Mouse (Mus musculus) kidney, postnatal 4 days (tissue): Measurements from ENCODE around the gene Mid1.

Source experiments
- DNase-seq, 2 experiments: peaks; one replicate each; pipeline ENCODE4 v3.0.0; 2021; ENCODE audit warnings: mixed read lengths in 2 of 2

The Mid1 gene

DNA sequence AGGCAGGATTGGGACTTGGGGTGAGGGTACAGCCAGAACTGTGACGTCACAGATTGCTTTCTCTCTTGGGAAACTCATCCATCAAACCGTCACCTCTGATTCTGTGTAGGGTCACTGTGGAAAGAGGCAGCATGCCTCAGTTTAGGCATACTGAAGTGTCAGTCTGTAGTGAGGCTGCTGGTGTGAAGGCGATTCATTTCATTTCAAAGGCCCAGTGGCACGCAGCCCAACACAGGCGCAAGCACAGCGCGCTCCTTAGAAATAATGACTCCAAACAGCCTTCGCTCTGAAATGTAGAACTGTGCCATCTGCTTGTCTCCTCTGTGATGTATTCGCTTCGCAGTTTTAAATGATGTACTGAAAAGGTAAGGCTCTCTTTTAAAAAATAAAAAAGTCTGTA is 141.9 kb downstream of the Mid1 start:
- DNase-seq, result no peak

DNA sequence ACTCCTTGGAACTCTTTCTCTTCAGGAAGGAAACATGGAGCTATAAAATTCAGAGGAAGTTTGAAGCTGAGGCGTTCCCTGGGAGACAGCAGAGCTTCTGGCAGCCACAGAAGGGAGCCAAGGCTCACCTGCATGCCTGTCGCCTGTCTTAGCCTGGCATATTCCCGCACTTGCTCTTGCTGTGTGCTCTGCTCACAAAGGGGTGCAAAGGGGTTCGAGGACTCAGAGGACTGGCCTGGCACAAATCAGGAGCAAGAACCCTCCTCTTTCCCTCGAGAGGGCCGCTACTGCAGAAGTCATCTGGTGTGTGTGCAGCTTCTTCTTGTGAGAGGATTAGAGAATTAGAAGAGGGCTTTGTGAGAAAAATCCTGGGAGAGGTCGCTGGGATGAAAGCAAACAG is 142.7 kb downstream of the Mid1 start:
- DNase-seq, result peak in 1 of 2 experiments; percentile 2

DNA sequence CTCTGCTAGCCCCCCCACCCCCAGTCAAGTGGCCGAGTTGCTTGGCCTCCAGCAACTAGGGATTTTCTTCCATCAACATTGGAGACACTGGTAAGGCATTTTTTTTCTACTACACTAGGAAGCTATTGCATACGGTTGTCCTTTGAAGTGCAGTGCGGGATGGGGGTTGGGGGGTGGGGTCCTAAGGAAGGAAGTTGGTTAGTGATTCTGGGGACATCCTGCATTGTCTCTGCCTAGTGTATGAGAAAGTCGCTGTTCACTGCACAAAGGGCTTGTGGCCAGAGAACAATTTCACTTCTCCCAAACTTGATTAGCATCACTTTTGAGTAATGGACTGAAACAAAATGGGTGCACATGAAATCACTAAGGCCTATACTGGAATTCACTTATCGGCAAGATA is 143.1 kb downstream of the Mid1 start:
- peak; percentile 2 for DNase-seq

DNA sequence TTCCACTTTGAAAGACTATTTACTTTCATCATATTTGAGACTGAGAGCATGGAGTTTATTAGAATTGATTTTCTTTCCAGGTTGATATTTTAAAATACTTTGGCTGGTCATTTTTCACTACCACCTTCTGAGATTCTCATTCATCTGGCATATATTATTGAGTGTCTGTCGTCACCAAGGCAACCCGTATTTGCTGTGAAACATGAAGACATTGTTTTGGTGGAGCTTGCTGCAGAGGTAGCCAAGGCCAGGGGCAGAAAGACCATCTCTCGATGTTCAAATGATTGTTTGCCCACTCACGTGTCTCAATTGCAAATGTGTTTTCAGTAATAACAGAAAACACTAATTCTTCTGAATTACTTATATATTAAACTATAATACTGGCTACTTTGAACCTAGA is 145.1 kb downstream of the Mid1 start:
- DNase-seq, result no peak

DNA sequence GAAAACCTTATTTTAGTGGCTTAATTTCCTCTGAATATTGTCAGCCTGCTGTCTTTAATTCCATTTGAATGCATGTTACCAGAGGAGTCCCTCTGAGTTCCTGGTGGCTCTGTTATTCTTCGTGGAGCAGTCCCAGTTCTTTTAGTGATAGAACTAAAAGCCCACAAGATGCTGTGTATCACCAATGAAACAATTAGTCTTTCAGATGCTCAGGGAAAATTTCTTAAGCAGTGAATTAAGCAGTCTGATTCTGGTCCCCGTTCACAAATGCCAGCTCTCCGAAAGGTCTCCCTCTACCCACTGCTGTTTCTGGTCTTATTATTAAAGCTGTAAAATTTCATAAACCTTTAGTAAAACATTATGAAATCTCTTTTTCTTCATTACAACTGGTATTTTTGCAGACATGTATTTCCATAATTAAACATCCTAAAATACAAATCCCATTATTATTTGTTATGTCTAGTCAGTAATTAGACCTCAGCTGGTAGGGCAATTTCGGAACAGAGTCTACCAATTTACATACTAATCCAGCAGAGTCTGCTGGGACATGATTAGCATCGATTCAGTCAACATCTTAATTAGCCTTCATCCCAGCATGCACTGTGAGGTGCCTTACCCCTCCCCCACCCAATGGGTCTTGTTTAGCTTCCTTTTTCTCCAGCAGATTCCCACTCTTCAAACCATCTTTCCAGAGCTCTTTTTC is 153.1 kb downstream of the Mid1 start:
- no peak for DNase-seq

DNA sequence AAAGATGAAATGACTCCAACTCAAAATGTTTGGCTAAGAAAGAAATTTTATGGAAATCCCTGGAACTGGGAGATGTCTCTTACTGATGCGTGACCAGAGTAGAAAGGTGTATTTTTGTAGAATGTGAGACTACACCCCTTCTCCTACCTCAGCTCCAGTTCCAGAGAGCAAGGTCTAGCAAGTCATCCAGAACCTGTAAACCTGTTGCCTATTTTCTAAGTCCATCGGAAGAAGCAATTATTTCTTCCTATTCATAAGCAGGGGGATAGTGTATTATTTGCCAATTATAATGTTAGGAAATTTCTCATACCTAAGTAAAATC is 153.6 kb downstream of the Mid1 start:
- no peak for DNase-seq

DNA sequence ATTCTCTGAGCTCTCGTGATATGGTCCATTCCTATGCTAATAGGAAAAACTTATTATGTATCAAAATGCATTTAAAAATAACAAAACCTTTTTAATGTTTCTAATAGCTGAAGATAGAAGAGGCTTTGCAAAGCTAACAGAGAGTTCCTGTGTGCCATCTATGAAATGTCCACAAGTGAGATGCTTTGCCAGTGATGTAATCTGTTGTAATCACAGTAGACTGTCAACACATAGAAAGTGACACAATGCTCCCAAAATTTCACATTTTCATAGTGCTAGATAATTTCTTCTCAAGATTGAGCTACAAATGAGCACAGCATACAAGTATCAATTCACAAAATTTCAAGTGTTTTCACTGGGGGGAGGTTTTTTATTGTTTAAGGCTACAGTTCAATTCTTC is 158.3 kb downstream of the Mid1 start:
- no peak for DNase-seq

DNA sequence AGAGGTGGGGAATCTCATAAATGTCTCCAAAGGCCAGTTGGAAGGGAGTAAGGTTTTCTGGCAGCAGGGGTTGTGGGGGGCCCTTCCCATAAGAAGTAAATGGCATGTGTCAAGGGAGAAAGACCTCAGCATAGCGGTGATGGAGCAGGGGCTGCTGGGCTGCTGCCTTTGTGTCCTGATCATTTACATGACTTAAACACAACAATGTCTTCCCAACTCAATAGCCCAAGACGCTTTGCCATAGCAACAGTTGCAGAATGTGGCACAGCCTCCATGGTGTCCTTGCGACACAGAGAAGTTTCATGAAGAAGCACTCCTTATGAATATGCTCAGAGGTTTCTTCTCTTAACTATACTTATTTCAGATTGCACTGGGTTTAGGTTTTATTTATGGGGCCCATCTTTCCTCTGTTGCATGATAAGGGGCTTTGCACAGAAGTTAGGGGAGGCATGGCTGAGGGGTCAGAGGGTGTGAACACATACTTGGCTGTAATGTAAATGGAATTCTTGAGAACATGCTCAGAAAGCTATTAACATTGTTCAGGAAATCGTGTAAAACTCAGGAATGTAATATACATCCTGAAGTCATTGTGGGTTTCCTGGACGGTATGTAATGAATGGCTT is 159.3 kb downstream of the Mid1 start:
- DNase-seq, result no peak

DNA sequence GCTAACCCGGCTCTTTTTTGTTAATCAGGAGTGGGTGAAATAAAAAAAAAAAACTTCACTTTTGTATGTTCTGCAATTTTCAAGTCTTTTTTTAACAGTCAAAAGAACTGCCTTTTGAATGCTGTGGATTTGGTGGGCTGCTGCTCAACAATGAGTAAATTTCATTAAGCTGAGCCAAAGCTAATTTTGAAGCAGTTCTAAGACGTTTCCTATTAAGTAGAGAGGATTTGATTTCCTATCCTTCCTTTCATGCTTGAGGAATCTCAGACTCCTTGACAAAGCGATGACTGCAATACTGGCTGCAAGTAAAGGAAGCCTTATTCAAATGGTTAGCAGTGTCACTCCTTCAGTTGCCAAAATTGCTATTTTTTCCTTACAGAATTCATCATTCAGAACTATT is 161.2 kb downstream of the Mid1 start:
- DNase-seq, result no peak

DNA sequence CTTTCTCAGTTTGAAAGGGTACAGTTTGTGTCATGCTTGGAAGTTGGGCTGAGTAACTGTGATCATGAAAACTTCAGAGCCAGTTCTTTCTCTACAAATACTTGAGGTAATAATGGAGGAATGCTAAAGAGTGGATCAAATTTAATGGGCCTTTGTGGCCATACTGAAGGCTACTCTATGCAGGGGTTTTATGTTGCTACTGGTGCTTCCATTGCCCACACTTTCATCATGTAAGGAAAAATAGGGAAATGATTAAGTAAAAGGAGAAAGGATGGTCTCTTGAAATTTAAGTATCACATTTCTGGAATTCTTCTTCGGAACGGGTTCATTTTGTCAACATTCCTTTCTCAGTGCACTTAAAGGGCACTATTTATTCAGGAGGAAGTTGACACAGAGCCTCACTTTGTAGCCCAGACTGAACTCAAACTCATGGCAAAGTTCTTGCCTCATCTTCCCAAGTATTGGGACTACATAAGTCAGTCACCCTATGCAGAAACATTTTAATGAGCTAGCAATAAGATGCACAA is 176.3 kb downstream of the Mid1 start:
- DNase-seq, result no peak

DNA sequence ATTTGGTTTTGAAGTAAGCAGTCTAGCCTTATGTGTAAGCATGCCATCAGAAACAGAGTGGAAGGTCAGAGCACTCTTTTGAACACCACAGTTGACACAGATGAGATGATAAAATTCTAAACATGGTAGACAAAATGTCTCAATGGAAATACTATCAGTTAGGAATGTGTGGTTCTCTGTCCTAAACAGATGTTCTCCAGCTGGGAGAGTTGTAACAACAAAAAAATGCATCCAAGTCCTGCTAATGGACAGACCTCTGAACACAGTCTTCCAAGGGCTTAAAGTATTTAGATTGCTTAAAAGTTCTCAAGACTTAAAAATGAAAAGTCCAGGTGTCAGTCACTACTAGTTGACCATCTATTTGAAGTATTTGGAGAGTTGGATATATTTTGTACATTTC is 177.4 kb downstream of the Mid1 start:
- no peak for DNase-seq

DNA sequence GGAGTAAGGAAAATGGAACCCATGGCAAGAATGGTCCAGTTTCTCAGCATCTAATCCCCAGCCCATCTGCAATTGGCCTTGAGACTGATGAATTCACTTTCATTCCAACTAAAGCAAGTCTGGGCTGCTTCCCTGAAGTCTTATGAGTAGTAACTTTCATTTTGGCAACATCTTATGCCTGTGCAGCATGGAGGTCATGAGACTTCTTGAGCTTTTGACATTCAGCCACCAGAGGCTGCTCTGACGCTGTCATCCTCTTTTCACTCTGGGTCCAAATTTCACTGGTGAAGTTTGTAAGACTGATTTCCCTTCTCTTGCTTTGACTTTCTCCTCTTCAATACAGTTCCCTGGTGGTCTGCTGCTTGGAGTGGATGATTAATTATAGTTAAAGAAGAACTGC is 177.8 kb downstream of the Mid1 start:
- peak; percentile 46 to 48 for DNase-seq

DNA sequence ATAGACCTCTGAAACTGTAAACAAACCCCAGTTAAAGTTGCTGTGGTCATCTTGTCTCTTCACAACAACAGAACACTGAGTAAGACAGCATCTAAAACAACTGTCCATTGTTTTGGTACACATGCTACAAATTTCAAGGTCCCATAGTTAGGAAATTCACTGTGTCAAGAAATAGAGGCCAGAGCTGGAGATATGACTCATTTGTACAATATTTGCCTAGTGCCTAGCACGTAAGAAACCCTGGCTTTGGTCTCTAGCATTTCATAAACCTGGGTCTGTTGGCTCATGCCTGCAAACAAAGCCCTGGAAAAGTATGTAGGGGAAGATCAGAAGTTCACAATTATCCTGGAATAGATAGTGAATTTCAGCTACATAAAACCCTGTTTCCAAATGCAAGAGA is 178.8 kb downstream of the Mid1 start:
- DNase-seq, result no peak

DNA sequence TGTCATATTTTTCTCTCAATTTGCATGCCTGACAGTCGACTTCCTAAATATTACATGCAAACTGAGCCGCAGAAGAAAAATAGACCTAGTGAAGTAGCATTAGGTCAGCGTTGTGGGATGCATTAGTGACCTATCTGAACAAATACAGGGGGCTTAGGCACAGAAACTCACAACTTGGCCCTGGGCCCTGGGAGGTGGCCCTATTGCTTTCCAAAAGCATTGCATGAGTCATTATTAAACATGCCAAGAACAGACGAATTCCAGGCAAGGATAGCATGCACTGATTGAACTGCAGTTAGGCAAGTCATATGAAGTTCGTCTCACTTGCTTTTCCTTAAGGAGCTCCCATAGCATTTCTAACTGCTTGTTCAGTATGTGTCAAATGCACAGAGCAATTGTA is 183.2 kb downstream of the Mid1 start:
- DNase-seq, result no peak

DNA sequence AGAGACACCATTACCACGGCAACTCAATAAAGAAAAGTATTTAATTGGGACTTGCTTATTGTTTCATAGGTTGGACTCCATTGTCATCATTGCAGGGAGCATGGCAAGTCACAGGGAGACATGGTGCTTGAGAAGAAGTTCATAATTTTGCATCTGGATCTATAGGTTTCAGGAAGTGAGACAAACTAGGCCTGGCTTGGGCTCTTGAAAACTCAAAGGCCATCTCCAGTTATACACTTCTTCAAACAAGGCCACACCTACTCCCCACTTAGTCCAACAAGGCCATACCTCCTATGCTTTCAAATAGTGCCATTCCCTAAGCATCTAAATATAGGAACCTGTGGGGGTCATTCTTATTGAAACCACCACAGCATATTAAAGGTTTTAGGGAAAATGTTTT is 189.5 kb downstream of the Mid1 start:
- DNase-seq, result no peak

DNA sequence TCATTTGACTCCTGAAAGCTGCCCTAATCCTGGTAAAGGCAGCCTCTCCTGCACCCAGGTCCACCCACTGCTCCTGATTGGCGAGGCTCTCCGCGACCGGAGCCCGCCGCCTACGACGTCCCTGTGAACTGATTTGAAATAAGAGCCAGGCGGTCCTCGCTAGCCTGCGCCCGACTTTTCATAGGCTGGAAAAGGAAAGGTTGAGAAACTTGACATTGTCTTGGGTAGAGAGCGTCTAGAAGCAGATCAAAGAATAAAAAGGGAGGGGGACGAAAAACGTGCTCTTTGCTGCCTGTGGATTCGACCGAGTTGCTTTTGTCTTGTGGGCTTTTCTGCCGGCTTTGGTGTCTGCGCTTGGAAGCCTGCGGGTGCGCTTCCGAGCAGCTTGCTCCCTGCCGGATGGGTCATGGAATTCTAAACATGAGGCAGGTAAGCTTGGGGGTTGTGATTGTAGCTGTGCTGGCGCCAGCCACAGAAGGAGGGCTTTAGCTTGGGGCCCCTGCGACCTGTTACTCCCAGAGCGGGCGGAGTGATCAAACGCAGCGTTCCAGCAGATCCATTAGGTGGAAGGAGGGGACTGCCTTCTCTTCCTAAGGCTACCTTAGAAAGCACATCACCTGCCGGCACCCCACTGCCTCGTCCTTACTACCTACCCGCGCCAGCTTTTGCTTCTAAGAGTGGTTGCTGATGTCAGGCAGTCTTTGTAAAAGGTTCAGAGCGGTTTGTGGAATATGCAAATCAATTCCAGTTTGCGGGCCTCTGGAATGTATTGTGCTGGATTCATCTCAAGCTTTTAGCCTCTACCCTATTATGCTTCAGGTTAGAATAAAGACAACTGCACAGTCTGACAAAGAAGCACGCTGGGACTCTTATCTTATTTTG is 194.7 kb downstream of the Mid1 start:
- DNase-seq, result peak; percentile 82

DNA sequence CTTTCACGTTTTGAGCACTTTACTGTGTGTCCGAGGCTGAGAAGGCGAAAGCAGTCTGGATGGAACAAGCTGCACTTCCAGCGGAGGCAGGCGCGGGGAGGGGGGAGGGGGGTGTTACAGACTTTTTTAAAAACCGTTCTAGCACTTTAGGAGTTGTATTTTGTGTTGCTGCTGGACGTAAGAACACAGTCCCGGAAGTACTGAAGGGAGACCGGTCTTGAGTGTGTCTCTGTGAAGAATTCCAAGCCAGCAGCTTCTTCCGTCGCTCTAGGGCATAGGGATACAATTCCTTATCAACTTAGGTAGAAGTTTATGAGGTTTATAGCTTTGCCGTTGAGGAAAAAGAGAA is 195.3 kb downstream of the Mid1 start:
- peak in 1 of 2 experiments; percentile 26 for DNase-seq

DNA sequence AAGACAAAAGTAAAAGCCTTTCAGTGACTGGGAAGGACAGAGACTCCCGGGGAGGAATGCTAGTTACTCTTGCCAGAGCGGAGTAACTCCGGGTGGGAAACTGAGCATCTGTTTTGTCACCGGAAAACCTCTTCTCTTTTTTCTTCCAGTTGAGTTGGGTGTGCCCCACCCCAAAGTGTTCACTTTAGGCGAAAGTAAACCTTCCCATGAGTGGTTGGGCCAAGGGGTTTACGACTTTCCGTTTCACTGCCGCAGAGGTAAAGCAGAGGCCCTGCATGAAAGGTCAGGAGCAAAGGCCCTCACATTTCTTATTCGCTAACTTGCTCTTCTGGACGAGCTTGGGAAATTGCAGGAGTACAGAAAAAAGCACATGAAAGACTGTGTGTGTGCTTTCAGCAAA is 195.8 kb downstream of the Mid1 start:
- DNase-seq, result peak in 1 of 2 experiments; percentile 22

DNA sequence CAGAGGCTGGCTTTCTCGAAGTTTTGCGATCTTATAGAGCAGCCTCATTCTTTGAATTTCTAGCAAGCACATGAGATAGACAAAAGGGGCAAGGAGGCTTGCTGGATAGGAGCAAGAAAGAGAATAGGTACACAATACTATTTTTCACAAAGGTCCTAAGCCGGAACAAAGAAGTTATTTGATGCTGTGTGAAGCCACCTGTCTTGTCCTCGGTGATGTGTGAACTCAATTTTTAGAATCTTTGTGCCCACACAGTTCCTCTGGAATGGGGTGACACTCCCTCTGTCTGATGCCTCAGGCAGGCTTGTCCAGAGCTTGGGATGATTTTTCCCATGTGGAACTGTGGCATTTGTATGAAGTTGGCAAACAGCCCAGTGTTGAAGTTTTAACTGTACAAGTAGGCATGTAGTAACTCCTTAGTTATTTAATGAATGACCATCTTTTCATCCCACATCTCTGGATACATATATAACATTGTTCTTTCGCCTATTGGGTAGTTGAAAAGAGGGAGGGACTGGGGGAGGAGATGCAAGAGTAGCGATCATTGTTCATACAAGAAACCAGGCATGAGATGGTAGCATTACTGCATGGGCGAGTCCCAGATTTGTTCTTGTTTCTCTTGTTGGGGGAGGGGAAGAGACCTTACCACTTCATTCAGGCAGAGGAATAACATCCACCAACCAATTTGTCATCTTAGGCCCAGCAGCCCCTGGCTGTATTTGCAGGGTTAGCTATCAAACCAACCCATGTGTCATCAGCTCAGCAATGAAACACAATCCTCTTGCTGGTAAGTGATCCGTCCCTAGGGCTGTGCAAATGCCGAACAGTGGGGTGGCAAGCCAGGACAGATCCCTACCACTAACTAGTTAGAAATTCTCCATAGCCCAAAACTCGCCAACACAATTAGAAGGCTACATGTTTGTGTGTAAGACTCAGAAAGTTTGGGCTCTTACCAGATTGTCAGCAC is 196.5 kb downstream of the Mid1 start:
- no peak for DNase-seq

DNA sequence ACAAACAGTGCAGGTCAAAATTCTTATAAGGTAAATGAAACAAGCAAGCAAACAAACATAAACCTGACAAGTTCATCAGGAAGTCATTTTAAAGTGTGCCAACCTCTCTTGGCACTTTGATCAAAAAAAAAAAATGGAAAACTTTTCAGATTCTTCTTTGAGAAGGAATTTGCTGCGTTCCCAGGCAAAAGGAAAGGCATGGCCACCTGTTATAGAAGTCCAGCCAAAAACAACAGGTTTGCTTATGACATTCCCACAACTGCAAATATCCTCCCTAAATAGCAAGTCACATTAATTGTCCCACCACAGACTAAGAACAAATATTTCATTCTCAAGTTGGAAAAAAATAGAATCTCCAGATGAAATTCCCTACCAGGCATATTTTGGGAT is 197.2 kb downstream of the Mid1 start:
- no peak for DNase-seq

DNA sequence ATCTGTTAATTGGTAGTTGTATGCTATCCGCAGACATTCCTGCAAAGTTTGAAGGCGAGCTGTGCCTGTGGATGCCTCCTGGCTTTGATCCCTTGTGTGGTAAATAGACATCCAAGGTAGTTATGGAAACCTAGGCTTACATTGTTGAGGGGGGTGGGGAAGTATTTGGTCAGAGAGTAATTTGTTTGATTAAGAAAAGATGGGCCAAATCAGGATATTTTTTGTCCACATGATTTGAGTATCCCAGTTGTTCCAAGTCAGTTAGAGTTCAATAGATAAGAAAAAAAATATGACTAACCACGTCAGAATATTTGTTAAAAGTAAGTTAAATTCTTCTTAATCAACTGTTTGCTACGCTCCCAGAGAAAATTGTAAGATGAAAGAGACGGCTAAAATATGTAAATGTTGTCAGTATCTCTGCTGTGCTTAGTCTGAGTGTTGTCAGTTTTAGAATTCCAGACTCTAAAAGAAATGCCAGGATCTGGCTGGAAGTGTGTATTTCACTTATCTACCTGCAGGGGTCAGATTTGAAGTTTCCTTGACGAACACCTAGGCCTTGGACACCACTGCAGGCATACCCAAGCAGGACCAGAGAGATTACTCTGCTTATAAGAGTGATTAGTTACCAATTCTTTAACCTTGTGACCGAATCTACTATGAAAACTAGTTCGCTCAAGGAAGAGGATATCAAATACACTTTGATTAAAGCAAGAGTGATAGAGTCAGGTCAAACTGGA is 198.7 kb downstream of the Mid1 start:
- DNase-seq, result no peak

DNA sequence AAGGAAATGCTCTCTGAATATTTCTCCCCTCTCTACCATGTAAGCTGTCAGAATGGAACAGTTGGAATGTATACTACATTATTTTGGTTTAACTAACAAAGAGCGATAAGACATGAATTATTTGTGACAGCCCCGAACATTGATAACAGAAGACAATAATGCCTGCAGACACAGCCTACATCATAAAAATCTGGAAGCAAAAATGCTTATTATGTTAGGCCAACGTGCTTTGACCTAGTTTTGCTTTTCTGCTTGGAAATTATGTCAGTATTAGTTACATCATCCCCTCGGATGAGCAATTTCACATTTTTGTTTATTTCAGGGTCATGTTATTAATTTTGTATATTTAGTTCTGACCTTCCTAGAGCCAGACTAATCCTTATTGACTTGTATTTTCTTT is 205.5 kb downstream of the Mid1 start:
- no peak for DNase-seq
